Mouse (Mus musculus): ENCODE results near the gene Fhit.

Gene Fhit

DNA sequence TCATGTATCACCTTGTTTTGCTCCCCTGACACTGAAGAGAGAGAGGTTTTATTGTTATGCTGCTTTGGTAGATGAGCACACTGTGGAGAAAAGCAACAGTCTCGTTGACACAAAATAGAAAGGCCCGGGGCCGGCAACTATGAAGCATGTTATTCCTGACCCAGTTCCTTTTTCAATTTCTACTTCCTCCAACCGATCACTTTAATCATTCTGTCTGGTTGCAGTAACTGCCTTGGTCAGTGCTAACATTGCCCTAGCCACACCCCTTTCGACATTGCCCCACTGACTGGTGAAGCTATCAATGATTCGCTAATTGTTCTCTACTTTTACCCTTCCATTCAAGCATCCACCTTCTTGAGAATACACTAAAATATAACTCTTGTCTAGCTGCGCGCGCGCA, 1028.0 kb downstream of the Fhit start:
- DNase-seq (ENCODE audit: inconsistent ontology term), result no peak

DNA sequence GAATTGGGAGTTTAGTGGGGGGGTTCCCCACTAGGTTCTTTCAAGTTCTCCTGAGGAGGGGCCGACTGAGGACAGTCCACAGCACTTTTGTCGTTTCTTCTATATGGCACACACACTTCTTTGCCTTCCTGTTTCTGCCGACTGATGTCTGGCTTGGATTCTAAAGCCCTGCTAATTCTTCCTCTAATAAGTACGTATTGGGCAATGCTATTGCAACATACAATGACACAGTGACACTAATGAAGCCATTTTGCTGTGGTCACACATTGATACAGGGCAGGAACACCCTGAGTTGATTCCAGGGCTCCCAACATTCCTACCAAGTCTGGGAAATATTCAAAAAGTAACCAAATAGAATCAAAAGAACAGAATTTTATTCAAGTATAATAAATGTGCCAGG, 1032.2 kb downstream of the Fhit start:
- DNase-seq (ENCODE audit: inconsistent ontology term), result no peak

DNA sequence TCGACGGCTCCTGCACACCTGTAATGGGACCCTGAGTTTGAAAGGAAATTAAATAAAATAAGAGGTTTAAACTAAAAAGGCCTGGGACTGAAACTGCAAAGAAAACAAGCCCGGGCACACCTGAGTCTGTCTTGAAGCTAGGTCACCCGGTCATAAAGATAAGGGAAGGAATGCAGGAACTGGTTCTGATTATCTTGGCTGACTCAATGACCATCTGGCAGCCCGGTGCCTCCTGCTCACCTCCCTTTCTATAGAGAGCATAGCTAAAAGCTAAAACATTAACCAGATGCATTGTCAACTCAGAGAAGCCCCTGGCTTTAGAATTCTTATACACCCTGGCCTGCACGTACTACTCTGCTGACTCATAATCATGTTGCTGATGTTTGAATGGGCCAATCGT, 1032.7 kb downstream of the Fhit start:
- no peak for DNase-seq (ENCODE audit: inconsistent ontology term)

DNA sequence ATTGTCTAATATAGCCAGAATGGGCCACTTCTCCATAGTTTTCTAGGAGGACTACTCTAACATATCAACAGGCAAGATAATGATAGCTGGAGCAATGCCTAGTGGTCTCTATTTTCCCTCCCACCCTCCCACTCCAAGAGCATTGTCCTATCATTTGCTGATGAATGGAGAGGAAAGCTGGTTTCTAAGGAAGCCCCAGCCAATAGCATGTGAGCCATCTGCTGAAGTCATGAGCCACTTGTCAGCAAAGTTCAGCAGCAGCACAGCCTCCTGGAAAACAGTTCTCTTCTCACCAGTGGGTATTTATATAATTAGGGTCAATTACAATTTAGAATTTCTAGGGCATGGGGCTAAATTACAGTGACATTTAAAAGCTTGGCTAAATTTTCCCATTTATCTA, 1035.3 kb downstream of the Fhit start:
- no peak for DNase-seq (ENCODE audit: inconsistent ontology term)

DNA sequence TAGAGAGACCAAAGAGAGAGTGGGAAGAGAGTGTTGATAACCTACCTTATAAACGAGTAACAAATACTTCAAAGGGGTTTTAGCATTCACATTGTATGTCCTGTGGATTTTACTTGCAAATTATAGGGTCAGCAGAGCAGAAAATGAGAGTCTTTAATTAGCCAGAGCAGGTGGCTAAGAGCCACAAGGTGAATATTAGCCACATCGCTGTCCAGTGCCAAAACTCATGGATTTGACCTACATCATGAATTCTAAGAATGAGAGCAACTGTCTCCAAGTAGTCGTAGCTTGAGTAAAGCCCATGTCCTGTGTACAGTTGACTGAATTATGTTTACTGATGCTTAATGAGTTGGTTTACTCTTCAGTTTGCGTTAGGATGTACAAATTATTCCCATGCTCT, 1039.7 kb downstream of the Fhit start:
- DNase-seq (ENCODE audit: inconsistent ontology term), result peak; percentile 37

DNA sequence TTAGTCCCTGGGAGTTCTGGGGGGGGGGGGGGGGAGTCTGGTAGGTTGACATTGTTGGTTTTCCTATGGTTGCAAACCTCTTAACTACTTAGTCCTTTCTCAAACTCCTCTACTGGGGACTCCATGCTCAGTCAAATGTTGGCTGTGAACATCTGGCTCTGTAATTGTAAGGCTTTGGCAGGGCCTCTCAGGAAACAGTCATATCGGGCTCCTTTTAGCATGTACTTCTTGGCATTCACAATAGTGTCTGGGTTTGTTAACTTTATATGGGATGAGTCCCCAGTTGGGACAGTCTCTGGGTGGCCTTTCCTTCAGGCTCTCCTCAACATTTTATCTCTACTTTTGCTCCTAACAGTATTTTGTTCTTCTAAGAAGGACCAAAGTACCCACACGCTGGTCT, 1065.6 kb downstream of the Fhit start:
- no peak for DNase-seq (ENCODE audit: inconsistent ontology term)

DNA sequence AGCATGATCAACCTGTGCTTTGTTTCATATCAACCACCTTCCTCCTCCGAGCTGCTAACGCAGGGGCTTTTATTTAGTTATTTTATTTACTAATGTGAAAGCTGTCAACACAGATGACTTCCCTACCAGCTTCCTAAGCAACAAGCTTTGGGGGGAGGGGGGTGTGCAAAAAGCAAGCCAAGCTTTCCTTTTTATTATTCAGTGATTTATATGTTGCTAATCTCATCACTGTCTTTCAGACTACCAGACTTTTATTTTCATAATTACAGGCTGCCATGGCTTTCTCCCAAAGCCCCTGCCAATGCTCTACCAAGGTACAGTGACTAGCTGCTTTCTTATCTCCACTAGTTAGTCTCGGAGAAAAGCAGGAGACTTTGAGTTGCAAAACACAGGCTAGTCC, 1082.8 kb downstream of the Fhit start:
- DNase-seq (ENCODE audit: inconsistent ontology term), result no peak

DNA sequence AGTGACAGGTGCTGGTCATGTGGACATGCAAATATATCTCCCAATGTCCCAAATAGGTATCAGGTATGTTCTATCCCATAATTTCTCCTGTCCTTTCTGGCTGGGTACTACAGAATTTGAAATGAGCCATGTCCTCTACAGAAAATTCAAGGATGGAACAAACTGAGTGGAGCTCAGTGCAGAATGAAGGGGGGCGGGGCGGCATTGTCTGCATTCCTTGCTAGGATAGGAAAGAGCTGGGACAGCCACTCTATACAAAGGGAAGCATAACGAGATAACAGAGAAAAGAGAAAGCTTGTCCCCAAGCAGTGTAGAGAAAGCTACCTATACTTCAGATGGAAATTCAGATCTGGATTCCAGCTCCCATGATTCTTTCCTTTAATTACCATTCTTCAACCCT, 1111.9 kb downstream of the Fhit start:
- peak; percentile 47 for DNase-seq (ENCODE audit: inconsistent ontology term)

DNA sequence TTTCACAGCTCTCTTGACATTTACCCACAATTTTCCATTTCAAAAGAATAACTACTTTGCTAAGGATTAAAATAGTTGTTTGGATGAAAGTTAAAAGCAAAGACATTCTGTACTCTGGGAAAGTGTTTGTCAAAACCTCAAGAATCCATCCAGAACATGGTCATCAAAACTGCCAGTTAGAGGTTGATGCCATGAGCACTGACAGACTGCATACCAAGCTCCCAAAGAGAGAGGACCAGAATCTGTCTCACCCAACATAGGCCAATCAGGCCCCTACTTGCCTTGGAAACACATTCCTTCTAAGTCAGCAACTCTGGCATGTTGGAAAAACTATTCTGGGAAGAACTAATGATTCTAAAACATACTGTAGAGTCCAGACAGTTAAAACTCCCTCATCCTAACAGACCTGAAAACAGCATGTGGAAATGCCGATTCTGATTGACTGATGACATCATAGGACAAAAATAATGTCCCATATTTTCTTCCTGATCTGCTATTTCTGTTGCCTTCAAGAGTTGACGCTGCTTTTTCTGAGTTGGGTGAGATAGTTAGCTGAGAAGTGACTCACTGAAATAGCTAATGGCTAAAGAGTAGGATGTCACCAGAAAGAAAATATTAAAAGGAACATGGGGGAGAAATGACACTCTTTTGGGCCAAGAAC, 1114.6 kb downstream of the Fhit start:
- peak; percentile 83 for DNase-seq (ENCODE audit: inconsistent ontology term)

DNA sequence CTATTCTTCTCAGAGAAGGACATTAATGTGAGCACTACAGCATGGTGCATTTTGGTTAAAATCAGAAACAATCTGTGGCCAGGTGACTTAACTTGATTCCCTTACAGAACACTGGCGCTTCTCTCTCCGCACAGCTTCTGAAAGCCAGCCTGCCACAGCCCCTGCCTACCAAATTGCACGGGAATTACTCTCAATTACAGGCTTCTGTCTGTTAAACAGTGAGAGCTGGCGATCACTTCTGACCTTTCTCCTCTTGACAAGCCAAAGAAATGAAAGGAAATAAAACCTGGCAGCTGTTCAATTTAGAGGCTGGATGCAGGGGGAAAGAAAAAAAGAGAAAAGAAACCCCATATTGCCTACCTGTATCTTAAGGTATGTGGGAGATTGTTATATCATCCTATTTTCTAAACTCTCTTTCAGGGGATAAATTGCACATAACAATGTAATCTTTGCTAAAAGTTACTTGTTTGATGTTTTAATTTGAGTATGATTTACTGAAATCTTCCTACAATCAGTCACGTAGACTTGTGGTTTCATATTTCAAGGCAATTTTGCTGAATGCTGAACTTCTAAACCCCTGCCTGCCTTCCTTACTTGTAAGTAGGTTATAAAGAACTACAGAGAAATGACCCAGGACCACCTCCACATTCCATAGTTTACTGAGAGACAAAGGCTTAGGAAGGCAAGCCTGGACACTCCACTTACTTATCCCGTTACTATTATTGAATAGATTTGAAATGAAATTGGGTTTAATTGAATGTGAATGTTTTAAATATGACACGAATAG, 1115.3 kb downstream of the Fhit start:
- DNase-seq (ENCODE audit: inconsistent ontology term), result peak; percentile 26

DNA sequence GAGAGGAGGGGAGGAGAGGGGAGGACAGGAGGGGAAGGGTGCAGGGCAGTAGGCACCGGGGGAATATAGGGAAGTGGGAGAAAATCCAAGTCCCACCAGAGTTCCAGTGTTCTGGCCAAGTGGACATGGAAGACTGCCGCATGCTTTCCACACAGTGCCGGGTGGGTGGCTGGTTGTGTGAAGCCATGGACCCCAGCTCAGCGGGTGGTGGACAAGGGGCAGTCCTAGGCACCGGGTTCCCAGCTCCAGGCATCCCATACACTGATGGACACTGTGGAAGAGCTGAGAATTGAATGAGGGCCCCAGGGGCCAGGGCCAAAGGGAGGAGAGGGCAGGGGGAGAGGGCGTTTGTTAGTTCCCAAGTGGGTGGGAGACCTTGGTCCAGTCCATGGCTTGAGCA, 1123.8 kb downstream of the Fhit start:
- DNase-seq (ENCODE audit: inconsistent ontology term), result no peak

DNA sequence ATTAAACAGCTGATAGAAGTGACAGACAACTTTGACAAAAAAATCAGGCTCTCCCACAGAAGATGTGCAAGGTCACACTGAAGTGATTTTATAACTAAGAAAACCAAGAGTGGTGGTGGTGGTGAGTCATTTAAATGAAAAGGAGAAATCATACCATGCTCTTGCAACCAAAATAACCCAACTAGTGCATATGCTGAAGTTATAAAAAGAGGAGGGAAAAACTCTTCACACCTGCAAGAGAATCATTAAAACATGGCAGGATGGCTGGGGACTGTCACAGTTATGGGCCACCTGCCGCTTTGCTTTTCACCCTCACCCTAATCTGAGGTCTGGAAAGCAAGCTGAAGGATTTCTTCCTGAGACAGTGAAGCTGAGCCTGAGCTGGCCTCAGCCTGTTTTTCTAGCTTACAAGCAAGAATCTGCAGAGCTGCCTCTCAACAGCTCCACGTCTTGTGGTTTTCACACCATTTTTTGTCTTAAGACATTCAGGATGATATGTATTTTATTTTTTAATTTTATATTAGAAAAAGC, 1125.1 kb downstream of the Fhit start:
- no peak for DNase-seq (ENCODE audit: inconsistent ontology term)

DNA sequence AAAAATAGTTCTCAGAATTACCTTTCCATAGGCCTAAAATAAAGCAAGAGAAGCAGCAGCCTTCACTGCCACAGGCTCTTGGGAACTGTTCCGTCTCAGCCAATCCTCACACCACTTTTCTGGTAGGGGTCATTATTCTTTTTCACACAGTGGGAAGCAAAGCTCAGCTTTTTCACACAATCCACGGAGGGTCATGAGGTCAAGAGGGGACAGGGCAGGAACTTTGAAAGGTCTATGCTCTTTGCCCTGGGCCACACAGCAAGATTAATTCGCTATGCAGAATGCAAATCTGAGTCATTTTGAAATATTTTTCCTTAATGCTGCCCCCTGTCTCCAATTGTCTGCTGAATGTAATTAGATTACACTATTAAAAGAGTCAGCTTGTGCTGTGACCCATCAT, 1126.2 kb downstream of the Fhit start:
- no peak for DNase-seq (ENCODE audit: inconsistent ontology term)

DNA sequence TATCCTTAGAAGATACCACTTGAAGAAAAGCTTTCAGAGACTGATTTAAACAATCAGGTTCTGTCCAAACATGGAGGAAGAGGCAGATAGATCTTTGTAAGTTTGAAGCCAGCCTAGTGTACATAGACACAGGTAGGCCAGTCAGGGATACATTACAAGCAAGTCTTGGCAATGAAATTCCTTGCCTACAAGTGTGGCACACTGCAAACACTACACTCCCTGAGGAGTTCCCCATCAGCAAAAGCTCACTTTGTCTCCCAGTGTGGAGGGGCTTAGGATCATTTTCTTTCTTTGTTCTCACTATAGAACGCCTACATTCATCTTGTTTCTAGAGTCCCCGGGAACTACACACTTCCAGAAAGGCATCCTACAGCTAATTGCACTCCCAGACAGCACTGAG, 1126.6 kb downstream of the Fhit start:
- DNase-seq (ENCODE audit: inconsistent ontology term), result no peak

DNA sequence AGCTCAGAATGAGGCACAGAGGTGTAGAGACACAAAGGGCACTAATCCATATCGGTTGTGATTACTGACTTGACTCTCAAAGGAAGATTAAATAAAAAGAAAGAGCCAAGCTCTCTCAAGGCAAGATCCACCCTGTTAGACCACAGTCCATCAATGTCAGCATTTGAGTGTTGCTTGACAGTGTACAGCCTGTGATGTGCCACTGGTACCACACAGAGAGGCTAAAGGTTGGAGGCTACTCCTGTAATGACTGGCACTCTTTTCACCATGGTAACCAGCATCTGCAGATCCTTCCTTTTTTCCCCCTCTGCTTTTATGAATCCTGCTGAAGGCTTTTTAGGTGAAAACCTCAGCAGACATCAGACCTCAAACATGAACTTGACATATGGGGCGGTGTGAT, 1138.5 kb downstream of the Fhit start:
- DNase-seq (ENCODE audit: inconsistent ontology term), result no peak

DNA sequence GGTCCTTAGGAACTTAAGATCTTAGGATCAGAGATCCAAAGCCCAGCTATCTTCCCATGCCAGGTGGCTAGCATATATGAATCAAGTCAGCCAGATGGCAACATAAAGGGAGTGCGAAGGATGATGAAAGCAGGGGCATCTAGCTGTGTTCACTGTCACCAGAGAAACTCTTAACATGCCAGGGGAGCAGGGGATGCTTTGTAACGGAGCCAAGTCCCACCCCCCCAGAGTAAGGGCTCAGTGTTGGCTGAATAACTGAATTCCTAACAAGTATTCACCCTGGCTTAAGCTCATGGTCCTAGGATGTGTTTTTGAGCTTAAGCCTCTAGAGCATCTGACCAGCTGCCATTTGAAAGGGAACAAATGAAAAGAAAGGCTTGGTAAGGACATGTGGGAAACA, 1139.5 kb downstream of the Fhit start:
- DNase-seq (ENCODE audit: inconsistent ontology term), result peak; percentile 44

DNA sequence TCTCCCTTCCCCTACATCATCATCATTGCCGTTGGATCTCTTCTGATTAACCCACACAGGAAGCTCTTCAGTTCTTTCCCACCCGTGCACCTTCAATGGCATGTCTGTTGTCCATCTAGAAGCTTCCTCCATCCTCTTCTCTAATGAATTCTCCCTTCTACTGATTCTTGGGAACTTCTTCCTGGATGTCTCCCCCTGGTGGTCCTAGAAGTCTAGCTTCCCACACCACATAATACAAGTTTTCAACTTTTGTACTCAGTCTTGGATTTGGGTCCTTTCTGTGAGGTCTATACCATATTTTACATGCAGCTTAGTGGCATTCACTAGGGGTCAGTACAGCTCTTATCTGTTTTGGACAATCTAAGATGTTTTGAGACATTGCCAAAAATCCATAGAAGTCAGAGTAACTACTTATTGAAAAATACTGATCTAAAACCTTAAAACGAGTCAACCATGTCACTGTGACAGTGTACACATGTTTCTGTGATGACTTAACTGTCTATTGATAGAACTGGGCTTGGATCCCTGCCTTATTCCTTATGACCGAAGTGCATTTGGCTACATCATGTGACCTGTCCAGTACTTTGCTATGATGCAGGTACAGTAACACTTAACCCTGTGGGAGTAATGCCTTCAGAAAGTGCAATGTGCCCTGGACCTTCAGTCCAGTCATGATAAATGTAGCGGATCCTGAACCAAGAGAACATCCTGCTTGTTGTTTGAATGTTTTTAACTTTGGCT, 1141.3 kb downstream of the Fhit start:
- DNase-seq (ENCODE audit: inconsistent ontology term), result no peak

DNA sequence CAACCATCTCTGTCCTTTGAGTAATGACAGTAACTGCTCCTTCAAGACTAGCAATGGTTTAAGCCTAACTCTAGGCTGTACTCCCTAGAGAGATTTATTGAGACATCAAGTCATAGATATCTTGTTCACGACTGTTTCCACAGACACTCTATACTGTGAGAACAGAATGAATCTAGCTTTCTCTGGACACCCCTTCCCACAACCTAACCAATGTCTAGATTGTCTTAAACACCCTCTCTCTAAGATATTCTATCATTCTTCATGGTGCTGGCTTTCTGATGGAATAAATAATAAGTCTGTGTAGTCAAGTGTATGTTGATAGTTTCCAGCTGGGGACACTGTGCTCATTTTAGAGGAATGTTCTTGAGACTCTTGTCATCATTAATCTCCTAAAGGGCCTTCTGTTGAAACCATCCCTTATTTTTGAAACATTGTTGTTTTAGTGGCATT, 1148.0 kb downstream of the Fhit start:
- no peak for DNase-seq (ENCODE audit: inconsistent ontology term)

DNA sequence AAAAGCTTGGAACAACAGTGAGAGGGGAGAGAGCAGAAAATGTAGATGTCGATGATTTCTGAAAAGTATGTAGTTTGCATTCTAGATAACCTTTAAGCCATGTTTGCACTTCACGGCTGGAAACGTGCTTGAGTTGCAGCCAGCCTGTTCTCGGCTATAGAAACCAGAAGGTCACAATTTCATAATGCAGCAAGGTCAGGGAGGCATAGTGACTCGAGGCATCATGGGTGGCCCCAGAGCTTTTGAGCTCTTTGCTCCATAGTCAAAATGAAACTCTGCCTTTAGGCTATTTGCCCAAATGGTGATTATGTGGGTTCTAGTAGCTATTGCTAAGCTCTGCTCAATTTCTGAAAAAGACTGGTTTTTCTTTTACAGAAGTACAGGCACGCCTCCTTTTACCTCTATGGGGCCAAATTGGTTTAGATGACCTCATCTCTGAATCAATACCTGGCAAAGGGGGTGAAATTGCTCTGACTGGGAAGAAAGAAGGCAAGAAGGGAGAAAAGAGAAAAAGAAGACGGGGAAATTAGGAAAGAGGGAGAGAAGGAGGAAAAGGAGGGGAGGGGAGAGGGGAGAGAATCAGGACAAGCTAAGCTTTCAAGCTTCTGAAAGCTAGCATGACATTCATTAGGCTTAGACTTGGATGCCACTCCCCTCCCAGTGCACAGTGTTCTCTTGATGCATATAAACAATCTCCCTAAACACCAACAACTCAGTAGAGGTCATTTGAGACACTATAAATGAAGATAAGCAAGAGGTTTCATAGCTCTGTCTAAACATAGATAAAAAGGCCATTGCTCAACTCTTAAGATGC, 1148.6 kb downstream of the Fhit start:
- no peak for DNase-seq (ENCODE audit: inconsistent ontology term)

DNA sequence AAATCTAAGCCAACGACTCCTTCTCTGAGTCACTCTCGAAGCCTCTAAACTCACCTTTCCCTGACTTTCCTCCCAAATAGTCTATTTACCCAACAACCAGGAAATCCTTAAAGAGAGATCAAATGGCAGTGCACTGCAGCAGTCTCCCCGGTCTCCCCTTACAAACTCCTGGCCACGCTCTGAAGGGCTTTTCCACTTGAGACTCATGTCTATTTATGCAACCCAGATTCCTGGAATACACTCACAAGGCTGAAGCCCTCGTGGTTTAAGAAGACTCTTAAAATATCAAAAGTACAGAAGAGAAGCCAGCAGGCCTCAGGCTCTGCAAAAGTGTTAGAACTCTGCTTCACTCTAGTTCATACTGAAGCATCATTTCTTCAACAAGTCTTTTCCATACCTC, 1155.6 kb downstream of the Fhit start:
- no peak for DNase-seq (ENCODE audit: inconsistent ontology term)

DNA sequence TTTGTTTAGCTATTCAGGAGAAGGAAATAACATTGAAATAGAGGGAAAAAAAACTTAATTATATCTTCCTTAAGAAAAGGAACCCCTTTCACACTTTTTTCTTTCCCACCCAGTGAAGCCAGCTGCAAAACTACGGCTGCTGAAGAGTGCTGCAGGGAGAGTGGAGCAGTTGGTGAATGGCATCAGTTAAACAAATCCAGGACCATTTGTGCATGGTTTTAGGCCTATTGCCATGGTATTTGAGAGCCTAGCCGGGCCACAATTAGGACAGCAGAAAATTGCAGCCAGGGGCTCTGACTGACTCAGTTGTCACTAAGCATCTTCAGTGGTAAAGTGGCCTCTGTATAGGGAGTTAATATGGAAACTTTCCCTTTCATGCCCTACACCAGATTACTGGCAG, 1158.0 kb downstream of the Fhit start:
- DNase-seq (ENCODE audit: inconsistent ontology term), result peak; percentile 20

DNA sequence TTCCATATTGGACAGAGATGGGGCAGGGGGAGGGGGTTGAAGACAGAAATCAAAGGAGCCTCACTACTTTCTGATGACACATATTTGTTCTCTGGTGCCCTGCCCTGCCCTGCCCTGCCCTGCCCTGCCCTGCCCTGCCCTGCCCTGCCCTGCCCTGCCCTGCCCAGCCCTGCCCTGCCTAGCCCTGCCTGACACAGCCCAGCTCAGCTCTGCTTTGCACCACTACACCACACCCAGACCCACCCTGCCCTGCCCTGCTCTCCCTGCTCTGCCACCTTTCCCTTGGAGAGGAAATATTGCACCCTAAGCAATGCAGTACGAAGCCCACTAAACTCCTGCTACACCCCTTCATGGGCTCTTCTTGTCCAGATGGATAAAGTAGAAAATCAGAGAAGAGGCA, 1171.2 kb downstream of the Fhit start:
- DNase-seq (ENCODE audit: inconsistent ontology term), result no peak
